ENCODE assay signal across 9 mouse cellular contexts in genomic region chr15:88865061-88865460, GRCm38 (mm10). TPM values are rescaled to one million over a fixed set of nuclear protein-coding genes. Genes with fewer than 3 reads are reported as not detected.
DNase-seq lines count a peak whose midpoint lies in the region; ATAC-seq and TF ChIP-seq lines count a peak whose summit lies in the region.
"Had no signal": no experiment of that assay in that cellular context is flagged by ENCODE, and none has a peak within 500 bp of the region (broad histone marks: within the 10 kb centered on the region; RNA-seq: fewer than 3 reads in every experiment).

No protein-coding gene starts in this region.

- H3K27me3 ChIP-seq in heart, embryonic 15.5 days = no peaks in the 10 kb centered on the region
- no peaks in the 10 kb centered on the region for H3K27me3 ChIP-seq in heart, embryonic 16.5 days (ENCODE audit: control insufficient read depth, insufficient read depth, low read length)
- no peaks in the 10 kb centered on the region for H3K27me3 ChIP-seq in liver, embryonic 14.5 days (ENCODE audit: control insufficient read depth, insufficient read depth, low read length)
- H3K27me3 ChIP-seq: Patski had no signal

- H3K4me1 ChIP-seq in heart, embryonic 15.5 days (replicated peaks) = peaks cover 57% of the 10 kb centered on the region
- peaks cover 37% of the 10 kb centered on the region for H3K4me1 ChIP-seq in brown adipose tissue, adult 24 weeks (ENCODE audit: control insufficient read depth, insufficient read depth, insufficient read length, low read length)
- peaks cover 47% of the 10 kb centered on the region for H3K4me1 ChIP-seq in heart, embryonic 16.5 days (ENCODE audit: control insufficient read depth, insufficient read depth, low read length)
- peaks cover 7 to 18% of the 10 kb centered on the region in 2 experiments for H3K4me1 ChIP-seq in liver, embryonic 14.5 days (replicated peaks; ENCODE audit: control insufficient read depth in 2 of 2, insufficient read depth in 2 of 2, low read length in 1 of 2)

- peak overlapping the region; percentile 88 for H3K9ac ChIP-seq in heart, embryonic 15.5 days
- peak overlapping the region; percentile 91 for H3K9ac ChIP-seq in heart, embryonic 16.5 days (ENCODE audit: low read length)
- no peak overlapping the region for H3K9ac ChIP-seq in liver, embryonic 14.5 days (replicated peaks)

- WGBS in heart, embryonic 15.5 days = 74% methylated on average over 14 of the region's 14 CpGs
- 73% methylated on average over 14 of the region's 14 CpGs for WGBS in heart, embryonic 16.5 days
- WGBS in liver, embryonic 14.5 days (ENCODE audit: insufficient replicate concordance) = 84% methylated on average over 14 of the region's 14 CpGs

- H3K9me3 ChIP-seq in heart, embryonic 15.5 days (replicated peaks) = no peaks in the 10 kb centered on the region
- H3K9me3 ChIP-seq in heart, embryonic 16.5 days (replicated peaks; ENCODE audit: control insufficient read depth, low read length) = no peaks in the 10 kb centered on the region
- no peaks in the 10 kb centered on the region for H3K9me3 ChIP-seq in liver, embryonic 14.5 days (ENCODE audit: control insufficient read depth, low read length)

- no peak for TF ChIP-seq CTCF in liver, embryonic 14.5 days (IDR thresholded peaks at IDR 0.05; ENCODE audit: low read depth)

- peak overlapping the region; percentile 92 for H3K4me2 ChIP-seq in heart, embryonic 15.5 days
- H3K4me2 ChIP-seq in heart, embryonic 16.5 days (ENCODE audit: low read depth, low read length) = peak overlapping the region; percentile 85
- peak overlapping the region; percentile 83 for H3K4me2 ChIP-seq in liver, embryonic 14.5 days (ENCODE audit: low read depth)

- no peak for ATAC-seq in heart, embryonic 15.5 days (replicated peaks; ENCODE audit: insufficient number of reproducible peaks, insufficient read depth, low FRiP score, low read depth)
- no peak for ATAC-seq in heart, embryonic 16.5 days (replicated peaks; ENCODE audit: extremely low read depth, insufficient read depth, low FRiP score)
- no peak for ATAC-seq in liver, embryonic 14.5 days (ENCODE audit: insufficient read depth)
- ATAC-seq: Patski had no signal

- H3K36me3 ChIP-seq in heart, embryonic 15.5 days = peaks cover 22% of the 10 kb centered on the region
- H3K36me3 ChIP-seq in heart, embryonic 16.5 days (ENCODE audit: control insufficient read depth, insufficient read depth) = peaks cover 10% of the 10 kb centered on the region
- H3K36me3 ChIP-seq in liver, embryonic 14.5 days (replicated peaks; ENCODE audit: control insufficient read depth, insufficient read depth, low read depth) = peaks cover 8% of the 10 kb centered on the region

- TF ChIP-seq EP300 in liver, embryonic 14.5 days (IDR thresholded peaks at IDR 0.05; ENCODE audit: low read depth) = no peak

- peak overlapping the region; percentile 95 for H3K27ac ChIP-seq in heart, embryonic 15.5 days
- H3K27ac ChIP-seq in brown adipose tissue, adult 24 weeks (replicated peaks; ENCODE audit: low read depth, low read length) = peak overlapping the region; percentile 88
- H3K27ac ChIP-seq in heart, embryonic 16.5 days (ENCODE audit: low read length) = peak overlapping the region; percentile 94
- H3K27ac ChIP-seq in liver, embryonic 14.5 days = no peak overlapping the region

- DNase-seq in heart, adult 9 months (ENCODE audit: low spot score in 2 of 2) = no peak
- DNase-seq in liver, embryonic 14.5 days (ENCODE audit: low read depth in 3 of 3, low spot score in 3 of 3) = no peak
- no peak for DNase-seq in right cerebral cortex, postnatal 14 days
- DNase-seq in urinary bladder, adult 2 months (ENCODE audit: low spot score) = no peak
- DNase-seq in retina, embryonic 14.5 days (ENCODE audit: low spot score) = no peak

- H3K4me3 ChIP-seq in heart, embryonic 15.5 days = peak overlapping the region; percentile 70
- H3K4me3 ChIP-seq in brown adipose tissue, adult 24 weeks (ENCODE audit: insufficient read depth, low read depth, low read length) = peak overlapping the region; percentile 89
- peak overlapping the region; percentile 74 for H3K4me3 ChIP-seq in heart, embryonic 16.5 days (ENCODE audit: low read length)
- H3K4me3 ChIP-seq in liver, embryonic 14.5 days (ENCODE audit: insufficient read depth in 1 of 2, low read depth in 2 of 2, low read length in 2 of 2) = 0 out of 4 replicates have a peak overlapping the region, but pooled peaks of 1 of the 2 experiments have one; percentile 6

RNA-seq across cellular contexts. Expression of gene Pim3, which starts 3.1 kb away (rescaled TPM):
- 61.4 and 71.9 TPM in 2 replicates for polyA plus RNA-seq in heart, embryonic 15.5 days (2015; fragmentation: Nextera tagmentation; extraction: Ambion mirVana)
- 29.2 and 73.9 TPM in 2 replicates for polyA plus RNA-seq in brown adipose tissue, adult 24 weeks (2012; ENCODE audit: insufficient read depth, insufficient read length, missing spikeins)
- polyA plus RNA-seq in heart, embryonic 16.5 days (2015; fragmentation: Nextera tagmentation; extraction: Ambion mirVana) = 69.8 and 70.4 TPM in 2 replicates
- 3.1 and 5.0 TPM in 2 replicates for polyA plus RNA-seq in liver, embryonic 14.5 days (2012; rRNA removed)
- 8.1 and 8.5 TPM in 2 replicates for polyA plus RNA-seq in liver, embryonic 14.5 days (2014; fragmentation: Nextera tagmentation; extraction: Ambion mirVana)
- polyA plus RNA-seq in urinary bladder, adult 2 months (2012; rRNA removed) = 11.7 and 12.4 TPM in 2 replicates

RNA-seq across cellular contexts. Expression of gene Creld2, which starts 45.6 kb away (rescaled TPM):
- polyA plus RNA-seq in heart, embryonic 15.5 days (2015; fragmentation: Nextera tagmentation; extraction: Ambion mirVana) = 47.5 and 62.1 TPM in 2 replicates
- 7.8 and 12.6 TPM in 2 replicates for polyA plus RNA-seq in brown adipose tissue, adult 24 weeks (2012; ENCODE audit: insufficient read depth, insufficient read length, missing spikeins)
- polyA plus RNA-seq in heart, embryonic 16.5 days (2015; fragmentation: Nextera tagmentation; extraction: Ambion mirVana) = 57.1 and 61.9 TPM in 2 replicates
- polyA plus RNA-seq in liver, embryonic 14.5 days (2012; rRNA removed) = 16.2 and 25.4 TPM in 2 replicates
- 34.1 and 38.6 TPM in 2 replicates for polyA plus RNA-seq in liver, embryonic 14.5 days (2014; fragmentation: Nextera tagmentation; extraction: Ambion mirVana)
- 31.0 and 36.2 TPM in 2 replicates for polyA plus RNA-seq in urinary bladder, adult 2 months (2012; rRNA removed)

RNA-seq across cellular contexts. Expression of gene Alg12, which starts 45.9 kb away (rescaled TPM):
- 8.6 and 11.2 TPM in 2 replicates for polyA plus RNA-seq in heart, embryonic 15.5 days (2015; fragmentation: Nextera tagmentation; extraction: Ambion mirVana)
- polyA plus RNA-seq in brown adipose tissue, adult 24 weeks (2012; ENCODE audit: insufficient read depth, insufficient read length, missing spikeins) = 6.0 and 7.2 TPM in 2 replicates
- polyA plus RNA-seq in heart, embryonic 16.5 days (2015; fragmentation: Nextera tagmentation; extraction: Ambion mirVana) = 10.1 and 11.1 TPM in 2 replicates
- polyA plus RNA-seq in liver, embryonic 14.5 days (2012; rRNA removed) = 4.9 and 5.2 TPM in 2 replicates
- polyA plus RNA-seq in liver, embryonic 14.5 days (2014; fragmentation: Nextera tagmentation; extraction: Ambion mirVana) = 4.9 and 5.9 TPM in 2 replicates
- 16.3 TPM in 2 replicates for polyA plus RNA-seq in urinary bladder, adult 2 months (2012; rRNA removed)
